8 mouse cellular contexts compared by ENCODE assay signal in genomic region chr7:144582284-144582980, GRCm38 (mm10). TPM values are rescaled to one million over a fixed set of nuclear protein-coding genes. Genes with fewer than 3 reads are reported as not detected.
DNase-seq lines count a peak whose midpoint lies in the region; ATAC-seq and TF ChIP-seq lines count a peak whose summit lies in the region.

Fadd (minus strand) TSS chr7:144582463.

- peaks cover 9 to 19% of the 10 kb centered on the region in 2 experiments; a peak in 2 of 4 replicates for H3K4me1 ChIP-seq in CH12.LX (ENCODE audit: control insufficient read depth in 1 of 2, insufficient read depth in 2 of 2)
- peaks cover 23% of the 10 kb centered on the region for H3K4me1 ChIP-seq in forebrain, embryonic 12.5 days
- peaks cover 14% of the 10 kb centered on the region for H3K4me1 ChIP-seq in heart, postnatal 0 days (ENCODE audit: control insufficient read depth, insufficient read depth)
- peaks cover 12% of the 10 kb centered on the region for H3K4me1 ChIP-seq in liver, embryonic 16.5 days (ENCODE audit: control insufficient read depth, low read depth, low read length)
- peaks cover 21% of the 10 kb centered on the region for H3K4me1 ChIP-seq in neural tube, embryonic 13.5 days (replicated peaks)
- peaks cover 16% of the 10 kb centered on the region for H3K4me1 ChIP-seq in testis, adult 2 months (ENCODE audit: control insufficient read depth, insufficient read depth, low read length)

- dilution Hi-C loops in CH12.LX (cut with MboI; ENCODE audit: extremely low pct_ligation_motif_present, extremely low pct_unique_long_range_greater_than_20kb, low sequenced_read_pairs) = no loop called here

- DNase-seq in CH12.LX (ENCODE audit: extremely low read depth) = peak; percentile 95
- DNase-seq in c-Kit-positive CD71-positive TER-119-negative erythroid progenitor cells, embryonic 14.5 days (ENCODE audit: low read depth) = peak; percentile 91
- peak; percentile 91 for DNase-seq in heart, postnatal 0 days (ENCODE audit: low spot score)
- peak; percentile 98 for DNase-seq in kidney, postnatal 4 days

- no peak for TF ChIP-seq RAD21 in CH12.LX (IDR thresholded peaks at IDR 0.05; ENCODE audit: low read depth, low read length)

- peak within 1 kb of the TSS; percentile 89 for H3K9ac ChIP-seq in CH12.LX (ENCODE audit: insufficient read depth, low read depth)
- H3K9ac ChIP-seq in forebrain, embryonic 12.5 days = peak within 1 kb of the TSS; percentile 80
- H3K9ac ChIP-seq in heart, postnatal 0 days (replicated peaks; ENCODE audit: low read depth, low read length) = peak within 1 kb of the TSS; percentile 57
- H3K9ac ChIP-seq in liver, embryonic 16.5 days (ENCODE audit: low read depth, low read length) = peak within 1 kb of the TSS; percentile 72
- peak within 1 kb of the TSS; percentile 88 for H3K9ac ChIP-seq in neural tube, embryonic 13.5 days

- no peak for TF ChIP-seq CTCF in CH12.LX (conservative IDR thresholded peaks at IDR 0.05 in 1 of 2, IDR thresholded peaks at IDR 0.05 in 1 of 2; ENCODE audit: low read depth in 2 of 2, low read length in 2 of 2)
- TF ChIP-seq CTCF in heart, postnatal 0 days (IDR thresholded peaks at IDR 0.05; ENCODE audit: low read depth) = no peak
- TF ChIP-seq CTCF in testis, adult 2 months (IDR thresholded peaks at IDR 0.05; ENCODE audit: control insufficient read depth, insufficient read depth, insufficient replicate concordance, low read depth, low read length) = no peak

- 3% methylated on average over 34 of the region's 34 CpGs for WGBS in forebrain, embryonic 12.5 days
- 1% methylated on average over 34 of the region's 34 CpGs for WGBS in heart, postnatal 0 days
- 1% methylated on average over 34 of the region's 34 CpGs for WGBS in liver, embryonic 16.5 days (ENCODE audit: insufficient replicate concordance)
- WGBS in neural tube, embryonic 13.5 days = 2% methylated on average over 34 of the region's 34 CpGs

- no peak for TF ChIP-seq EP300 in CH12.LX (IDR thresholded peaks at IDR 0.05; ENCODE audit: low read length)
- TF ChIP-seq EP300 in heart, postnatal 0 days (IDR thresholded peaks at IDR 0.05; ENCODE audit: low read depth) = no peak

- peak within 1 kb of the TSS; percentile 98 for H3K27ac ChIP-seq in CH12.LX (ENCODE audit: insufficient read depth, low read depth)
- peak within 1 kb of the TSS; percentile 91 for H3K27ac ChIP-seq in forebrain, embryonic 12.5 days
- peak within 1 kb of the TSS; percentile 89 for H3K27ac ChIP-seq in heart, postnatal 0 days (ENCODE audit: low read depth)
- peak within 1 kb of the TSS; percentile 88 for H3K27ac ChIP-seq in liver, embryonic 16.5 days (ENCODE audit: low read length)
- H3K27ac ChIP-seq in neural tube, embryonic 13.5 days (replicated peaks) = peak within 1 kb of the TSS; percentile 91
- H3K27ac ChIP-seq in testis, adult 2 months (ENCODE audit: control insufficient read depth, insufficient read depth, low read depth, low read length) = peak within 1 kb of the TSS; percentile 92

- H3K4me3 ChIP-seq in CH12.LX (replicated peaks in 1 of 3; ENCODE audit: low read depth in 2 of 3, low read length in 2 of 3, poor library complexity in 1 of 3) = peak within 1 kb of the TSS; percentile 82 to 96 (median 83)
- peak within 1 kb of the TSS; percentile 80 for H3K4me3 ChIP-seq in forebrain, embryonic 12.5 days (replicated peaks)
- H3K4me3 ChIP-seq in heart, postnatal 0 days (ENCODE audit: low read depth, low read length) = peak within 1 kb of the TSS; percentile 73
- peak within 1 kb of the TSS; percentile 82 for H3K4me3 ChIP-seq in liver, embryonic 16.5 days (ENCODE audit: low read depth, low read length)
- H3K4me3 ChIP-seq in neural tube, embryonic 13.5 days = peak within 1 kb of the TSS; percentile 85
- peak within 1 kb of the TSS; percentile 96 for H3K4me3 ChIP-seq in testis, adult 2 months (ENCODE audit: control insufficient read depth, low read depth, low read length)

- in situ Hi-C loops in CH12.LX (cut with MboI; ENCODE audit: low pct_ligation_motif_present, low pct_unique_long_range_greater_than_20kb, low sequenced_read_pairs) = loop anchor here (5.0 to 25.0 kb wide), 3 partner anchors 190 to 370 kb away; partner anchors contain the start of gene Fgf15

- H3K9me3 ChIP-seq in CH12.LX (replicated peaks; ENCODE audit: low read length) = no peaks in the 10 kb centered on the region
- no peaks in the 10 kb centered on the region for H3K9me3 ChIP-seq in forebrain, embryonic 12.5 days
- no peaks in the 10 kb centered on the region for H3K9me3 ChIP-seq in heart, postnatal 0 days (replicated peaks; ENCODE audit: control insufficient read depth, low read length)
- no peaks in the 10 kb centered on the region for H3K9me3 ChIP-seq in liver, embryonic 16.5 days (replicated peaks; ENCODE audit: control insufficient read depth, low read length)
- no peaks in the 10 kb centered on the region for H3K9me3 ChIP-seq in neural tube, embryonic 13.5 days

- TF ChIP-seq POLR2A in CH12.LX (IDR thresholded peaks at IDR 0.05; ENCODE audit: low read depth, low read length) = peak; percentile 89
- TF ChIP-seq POLR2A in testis, adult 2 months (IDR thresholded peaks at IDR 0.05; ENCODE audit: control insufficient read depth, low read depth, low read length) = peak; percentile 83

- H3K79me2 ChIP-seq in CH12.LX (replicated peaks; ENCODE audit: control insufficient read depth, extremely low read depth, insufficient read depth, poor library complexity, severe bottlenecking) = no peaks in the 10 kb centered on the region

- peaks cover 22% of the 10 kb centered on the region for H3K27me3 ChIP-seq in CH12.LX (replicated peaks)
- peaks cover 18% of the 10 kb centered on the region; the same call in 1 of the 2 replicates for H3K27me3 ChIP-seq in forebrain, embryonic 12.5 days
- H3K27me3 ChIP-seq in heart, postnatal 0 days (ENCODE audit: control insufficient read depth, insufficient read depth, low read length) = peaks cover 3% of the 10 kb centered on the region; the same call in 1 of the 2 replicates
- H3K27me3 ChIP-seq in liver, embryonic 16.5 days (ENCODE audit: control insufficient read depth, insufficient read depth, low read depth, low read length) = no peaks in the 10 kb centered on the region
- peaks cover 11% of the 10 kb centered on the region for H3K27me3 ChIP-seq in neural tube, embryonic 13.5 days
- H3K27me3 ChIP-seq in testis, adult 2 months (ENCODE audit: control insufficient read depth, insufficient read depth, low read length) = no peaks in the 10 kb centered on the region

- peaks cover 7 to 28% of the 10 kb centered on the region in 2 experiments for H3K36me3 ChIP-seq in CH12.LX (replicated peaks in 1 of 2; ENCODE audit: control insufficient read depth in 1 of 2, insufficient read depth in 1 of 2, low read length in 1 of 2)
- H3K36me3 ChIP-seq in forebrain, embryonic 12.5 days (replicated peaks) = peaks cover 24% of the 10 kb centered on the region
- peaks cover 8% of the 10 kb centered on the region for H3K36me3 ChIP-seq in heart, postnatal 0 days (replicated peaks; ENCODE audit: control insufficient read depth, insufficient read depth, low read length)
- no peaks in the 10 kb centered on the region for H3K36me3 ChIP-seq in liver, embryonic 16.5 days (ENCODE audit: control insufficient read depth, insufficient read depth)
- H3K36me3 ChIP-seq in neural tube, embryonic 13.5 days = peaks cover 23% of the 10 kb centered on the region
- H3K36me3 ChIP-seq in testis, adult 2 months (ENCODE audit: control insufficient read depth, insufficient read depth, low read length) = no peaks in the 10 kb centered on the region

- peak; percentile 92 for ATAC-seq in forebrain, embryonic 12.5 days (ENCODE audit: low FRiP score)
- ATAC-seq in heart, postnatal 0 days (ENCODE audit: insufficient read depth, low read depth) = peak; percentile 73
- ATAC-seq in liver, embryonic 16.5 days (ENCODE audit: low read depth) = peak; percentile 78
- peak; percentile 91 for ATAC-seq in neural tube, embryonic 13.5 days (ENCODE audit: low read depth)

- peak within 1 kb of the TSS; percentile 78 for H3K4me2 ChIP-seq in CH12.LX (ENCODE audit: insufficient read depth, low read depth, poor library complexity, severe bottlenecking)
- peak within 1 kb of the TSS; percentile 86 for H3K4me2 ChIP-seq in forebrain, embryonic 12.5 days
- H3K4me2 ChIP-seq in heart, postnatal 0 days (ENCODE audit: low read depth, low read length) = peak within 1 kb of the TSS; percentile 84
- H3K4me2 ChIP-seq in liver, embryonic 16.5 days (ENCODE audit: low read depth, low read length) = peak within 1 kb of the TSS; percentile 85
- peak within 1 kb of the TSS; percentile 94 for H3K4me2 ChIP-seq in neural tube, embryonic 13.5 days

TF ChIP-seq in CH12.LX, 34 proteins besides CTCF, POLR2A, EP300 and RAD21 (continues in another document):
- TF ChIP-seq ELF1 (IDR thresholded peaks at IDR 0.05; ENCODE audit: low read depth, low read length) = peak; percentile 99
- peak; percentile 85; the same call in 1 of the 2 replicates for TF ChIP-seq KAT2A (IDR thresholded peaks at IDR 0.05; ENCODE audit: insufficient replicate concordance, low read length)
- peak; percentile 15; the same call in 1 of the 2 replicates for TF ChIP-seq ZKSCAN1 (IDR thresholded peaks at IDR 0.05; ENCODE audit: borderline replicate concordance, low read depth, low read length)
- no peak for TF ChIP-seq PAX5 (IDR thresholded peaks at IDR 0.05; ENCODE audit: low read length)
- TF ChIP-seq E2F4 (IDR thresholded peaks at IDR 0.05; ENCODE audit: insufficient replicate concordance, low read depth, low read length) = peak; percentile 89
- no peak; the same call in 1 of the 2 replicates for TF ChIP-seq USF1 (IDR thresholded peaks at IDR 0.05; ENCODE audit: low read depth, low read length)
- peak; percentile 97 for TF ChIP-seq SIN3A (IDR thresholded peaks at IDR 0.05; ENCODE audit: low read length)
- TF ChIP-seq TCF12 (IDR thresholded peaks at IDR 0.05; ENCODE audit: low read depth, low read length) = 0 out of 2 replicates have a peak, but pooled peaks have one; percentile 55
- peak; percentile 96 for TF ChIP-seq NRF1 (IDR thresholded peaks at IDR 0.05; ENCODE audit: low read depth, low read length)
- no peak for TF ChIP-seq ZNF384 (IDR thresholded peaks at IDR 0.05; ENCODE audit: low read depth, low read length)
- peak; percentile 92 for TF ChIP-seq HCFC1 (IDR thresholded peaks at IDR 0.05; ENCODE audit: low read depth, low read length)
- TF ChIP-seq MXI1 (IDR thresholded peaks at IDR 0.05; ENCODE audit: low read depth, low read length) = peak; percentile 89

RNA-seq across cellular contexts. Expression of gene Fadd, which starts in this region (rescaled TPM):
- total RNA-seq in CH12.LX (2012; rRNA removed) (4.5 and 5.5 TPM in 2 replicates), CH12.LX (2014; rRNA removed) (2.7 and 2.9 TPM in 2 replicates)
- polyA plus RNA-seq in CH12.LX (2012; ENCODE audit: insufficient read length, low read depth) = 7.0 and 7.2 TPM in 2 replicates
- polyA plus RNA-seq in forebrain, embryonic 12.5 days (2016; fragmentation: Nextera tagmentation; extraction: Ambion mirVana) = 8.1 and 8.7 TPM in 2 replicates
- 5.2 and 7.4 TPM in 2 replicates for total RNA-seq in heart, postnatal 0 days (2014; rRNA removed; ENCODE audit: low replicate concordance)
- 10.6 and 11.3 TPM in 2 replicates for polyA plus RNA-seq in heart, postnatal 0 days (2015; fragmentation: Nextera tagmentation; extraction: Ambion mirVana)
- polyA plus RNA-seq in liver, embryonic 16.5 days (2015; fragmentation: Nextera tagmentation; extraction: Ambion mirVana) = 3.8 and 4.0 TPM in 2 replicates
- polyA plus RNA-seq in neural tube, embryonic 13.5 days (2015; fragmentation: Nextera tagmentation; extraction: Ambion mirVana) = 6.0 and 6.1 TPM in 2 replicates
- 3.4 and 3.5 TPM in 2 replicates for polyA plus RNA-seq in testis, adult 2 months (2012; rRNA removed)

Comparison
In these comparisons a context has a peak if more than half of its experiments do, and no peak if none do; other contexts are left out.
1. Peak in every context shown above with its lines: DNase-seq, ATAC-seq, H3K4me3 ChIP-seq and H3K27ac ChIP-seq.